Mouse (Mus musculus): ENCODE results near the gene Pde4b. TPM values are rescaled to one million over a fixed set of nuclear protein-coding genes. Genes with fewer than 3 reads are reported as not detected.

The Pde4b gene
- polyA plus RNA-seq, 1 experiment from 2014 or later, result 2.5 TPM

DNA sequence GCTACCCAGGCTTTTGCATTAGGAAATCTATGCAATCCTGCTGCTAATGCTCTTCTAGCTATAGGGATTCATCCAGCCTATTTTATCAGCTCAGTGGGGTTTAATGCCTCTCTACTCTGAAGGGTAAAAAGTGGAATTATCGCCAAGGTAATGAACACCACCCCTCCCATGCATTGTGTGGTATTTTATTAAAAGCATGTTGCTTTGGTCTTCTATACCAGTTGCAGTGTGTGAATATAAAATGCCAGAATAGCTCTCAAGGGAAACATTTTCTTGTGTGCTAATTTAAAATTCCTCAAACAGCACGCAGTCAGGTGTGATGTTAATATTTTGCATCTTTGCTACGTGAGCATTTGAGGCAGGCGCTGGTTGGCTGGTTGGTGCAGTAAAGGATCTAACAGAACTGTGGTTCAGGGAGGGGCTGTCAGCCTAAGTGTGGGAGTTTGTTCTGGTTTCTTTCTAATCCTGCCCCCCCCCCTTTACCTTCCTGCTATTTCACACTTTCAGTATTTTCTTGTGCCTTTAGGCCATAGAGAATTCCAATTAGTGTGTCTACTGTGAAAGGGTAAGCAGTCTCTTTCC is 259.7 kb downstream of the Pde4b start:
- no peak for TF ChIP-seq CTCF (IDR thresholded peaks at IDR 0.05)
- ChIA-PET CTCF (no interaction called here), POLR2A (no interaction called here)
- DNase-seq (ENCODE audit: low read depth, low spot score), result no peak
- no peak for ATAC-seq
- in situ Hi-C loops (cut with MboI; ENCODE audit: low pct_unique_long_range_greater_than_20kb), result no loop called here
- no peaks in the 10 kb centered on the region for H3K27me3 ChIP-seq

DNA sequence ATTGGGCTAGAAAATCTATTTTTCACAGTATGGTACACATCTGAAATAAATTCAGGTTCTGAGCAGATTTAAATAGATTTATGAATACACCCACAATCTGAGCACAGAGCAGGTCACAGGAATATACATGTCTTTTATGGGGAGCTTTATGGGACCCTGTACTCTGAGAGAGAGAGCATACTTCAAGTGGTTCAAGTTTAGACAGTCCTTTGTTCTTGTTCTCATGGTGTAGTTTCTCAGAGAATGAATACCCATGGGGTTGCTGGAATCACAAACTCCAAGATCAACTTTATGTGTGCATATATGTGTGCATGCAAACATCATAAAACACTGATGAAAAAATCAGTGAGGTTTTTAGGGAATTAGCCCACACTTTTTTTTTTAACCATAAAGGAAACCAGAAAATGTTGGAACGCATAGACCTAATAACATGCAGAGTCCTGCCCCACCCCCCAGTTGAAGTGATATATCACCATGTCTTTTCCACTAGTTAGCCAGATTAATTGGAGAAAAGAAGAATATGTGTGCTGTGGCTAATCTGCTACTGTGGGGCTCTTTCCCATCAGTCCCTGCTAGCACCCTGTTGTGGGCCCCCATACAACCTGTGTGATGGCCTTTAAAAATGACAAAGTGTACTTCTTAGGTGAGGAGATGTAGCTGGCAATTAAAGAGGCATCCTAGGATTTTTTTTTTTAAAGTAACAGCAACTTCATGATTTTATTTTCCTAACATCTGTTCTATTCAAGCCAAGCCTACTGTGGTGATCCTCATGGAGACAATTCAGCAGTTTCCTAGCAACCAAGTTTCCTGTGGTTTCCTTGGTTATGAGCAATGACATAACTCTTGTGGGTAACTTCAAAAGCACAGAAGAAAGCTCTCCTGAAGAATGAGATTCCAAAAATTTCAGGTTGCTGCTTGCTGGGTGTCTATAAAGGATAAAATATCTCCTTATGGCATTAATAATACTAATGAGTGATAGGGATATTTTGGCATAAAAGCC is 264.4 kb downstream of the Pde4b start:
- TF ChIP-seq CTCF (IDR thresholded peaks at IDR 0.05), result no peak
- ATAC-seq (no peak), DNase-seq (ENCODE audit: low read depth, low spot score) (no peak)
- CTCF ChIA-PET, result interaction anchor here (0.7 kb wide), 1 partner anchor 41 kb away, joined by 3 read pairs; no protein-coding TSS in a partner anchor
- H3K27me3 ChIP-seq, result no peaks in the 10 kb centered on the region
- in situ Hi-C loops (cut with MboI; ENCODE audit: low pct_unique_long_range_greater_than_20kb), result no loop called here
- POLR2A ChIA-PET, result no interaction called here

DNA sequence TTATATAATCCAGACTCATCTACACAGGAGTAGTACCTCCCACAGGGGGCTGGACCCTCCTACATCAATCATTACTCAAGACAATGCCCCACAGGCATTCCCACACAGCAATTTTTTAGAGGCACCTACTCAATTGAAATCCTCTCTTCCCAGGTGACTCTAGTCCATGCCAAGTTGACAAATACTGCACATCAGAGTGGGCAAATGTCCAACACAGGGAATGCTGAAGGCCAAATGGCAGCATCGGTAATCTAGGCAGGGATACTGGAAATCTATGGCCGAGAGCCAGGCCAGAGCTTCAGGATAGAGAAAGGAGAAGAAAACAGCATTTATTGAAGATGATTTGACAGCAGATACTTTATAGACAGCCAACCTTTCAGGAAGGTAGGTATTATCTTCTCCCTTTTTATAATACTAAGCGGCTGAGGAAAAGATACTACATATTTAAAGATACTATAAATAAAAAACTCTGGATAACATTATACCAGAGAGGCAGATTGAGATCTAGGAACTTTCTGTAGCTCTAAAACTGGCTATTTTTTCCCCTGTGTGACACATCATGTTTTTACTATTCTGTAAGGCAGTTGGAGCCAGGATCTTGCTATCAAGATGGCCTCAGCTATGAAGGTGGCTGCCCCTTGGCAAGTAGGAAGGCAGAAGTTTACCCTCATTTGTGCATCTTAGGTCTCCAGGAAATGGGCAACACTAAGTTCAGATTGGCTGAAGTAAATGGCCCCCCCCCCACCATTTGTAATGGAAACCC is 266.5 kb downstream of the Pde4b start:
- CTCF ChIA-PET, result no interaction called here
- DNase-seq (ENCODE audit: low read depth, low spot score), result no peak
- in situ Hi-C loops (cut with MboI; ENCODE audit: low pct_unique_long_range_greater_than_20kb), result no loop called here
- no peak for TF ChIP-seq CTCF (IDR thresholded peaks at IDR 0.05)
- POLR2A ChIA-PET, result no interaction called here
- ATAC-seq, result no peak
- no peaks in the 10 kb centered on the region for H3K27me3 ChIP-seq

DNA sequence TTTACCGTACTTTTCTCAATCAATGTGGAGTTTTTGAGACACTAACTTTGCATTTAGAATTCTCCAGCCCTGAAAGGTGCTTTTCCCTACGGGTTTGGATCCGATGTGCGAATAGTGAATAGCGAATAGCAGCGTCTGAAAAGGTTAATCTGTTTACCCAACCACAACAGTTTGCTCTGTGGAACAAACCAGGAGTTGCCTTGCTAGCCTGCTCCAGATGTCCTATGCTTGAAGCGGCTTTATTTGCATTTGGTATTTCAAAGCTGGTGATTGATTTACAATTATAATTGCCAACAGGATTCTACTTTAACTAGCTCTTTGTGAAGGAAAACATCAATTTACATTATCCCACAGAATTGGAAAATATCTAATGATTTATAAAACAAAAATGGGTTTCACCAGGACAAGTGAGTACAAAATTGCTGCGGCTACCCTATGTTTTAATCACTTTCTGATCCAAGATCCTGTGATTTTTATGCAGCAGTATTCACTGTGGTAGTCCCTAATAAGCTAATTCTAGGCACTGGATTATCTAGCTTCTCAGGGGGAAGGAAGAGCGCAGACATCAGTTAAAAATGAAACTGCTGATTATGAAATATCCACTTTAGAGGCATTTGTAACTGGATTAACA is 280.9 kb downstream of the Pde4b start:
- no peaks in the 10 kb centered on the region for H3K27me3 ChIP-seq
- CTCF ChIA-PET, result interaction anchor here (1.1 kb wide), 1 partner anchor 28 kb away, joined by 3 read pairs; no protein-coding TSS in a partner anchor
- in situ Hi-C loops (cut with MboI; ENCODE audit: low pct_unique_long_range_greater_than_20kb), result no loop called here
- DNase-seq (ENCODE audit: low read depth, low spot score), result no peak
- POLR2A ChIA-PET, result no interaction called here
- TF ChIP-seq CTCF (IDR thresholded peaks at IDR 0.05), result no peak
- no peak for ATAC-seq

DNA sequence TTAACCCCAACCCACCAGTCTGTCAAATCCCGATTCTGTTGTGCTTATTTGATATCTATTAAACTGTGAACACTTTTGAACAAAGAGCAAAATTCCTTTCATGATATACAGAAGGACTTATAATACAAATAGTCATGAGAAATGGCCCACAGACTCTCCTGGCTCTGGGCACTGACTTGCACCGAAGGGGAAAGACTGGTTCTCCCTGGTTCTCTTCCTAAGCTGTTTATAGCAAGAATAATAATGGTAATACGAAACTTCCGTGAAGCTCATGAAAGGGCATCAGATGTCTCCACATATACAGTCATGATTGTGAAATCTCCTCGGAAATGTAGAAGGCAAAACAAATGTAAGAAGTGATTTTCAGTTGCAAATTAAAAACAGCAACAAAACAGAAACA is 287.3 kb downstream of the Pde4b start:
- no peaks in the 10 kb centered on the region for H3K27me3 ChIP-seq
- no peak for TF ChIP-seq CTCF (IDR thresholded peaks at IDR 0.05)
- no peak for DNase-seq (ENCODE audit: low read depth, low spot score)
- POLR2A ChIA-PET, result no interaction called here
- CTCF ChIA-PET, result no interaction called here
- in situ Hi-C loops (cut with MboI; ENCODE audit: low pct_unique_long_range_greater_than_20kb), result no loop called here
- ATAC-seq, result no peak

DNA sequence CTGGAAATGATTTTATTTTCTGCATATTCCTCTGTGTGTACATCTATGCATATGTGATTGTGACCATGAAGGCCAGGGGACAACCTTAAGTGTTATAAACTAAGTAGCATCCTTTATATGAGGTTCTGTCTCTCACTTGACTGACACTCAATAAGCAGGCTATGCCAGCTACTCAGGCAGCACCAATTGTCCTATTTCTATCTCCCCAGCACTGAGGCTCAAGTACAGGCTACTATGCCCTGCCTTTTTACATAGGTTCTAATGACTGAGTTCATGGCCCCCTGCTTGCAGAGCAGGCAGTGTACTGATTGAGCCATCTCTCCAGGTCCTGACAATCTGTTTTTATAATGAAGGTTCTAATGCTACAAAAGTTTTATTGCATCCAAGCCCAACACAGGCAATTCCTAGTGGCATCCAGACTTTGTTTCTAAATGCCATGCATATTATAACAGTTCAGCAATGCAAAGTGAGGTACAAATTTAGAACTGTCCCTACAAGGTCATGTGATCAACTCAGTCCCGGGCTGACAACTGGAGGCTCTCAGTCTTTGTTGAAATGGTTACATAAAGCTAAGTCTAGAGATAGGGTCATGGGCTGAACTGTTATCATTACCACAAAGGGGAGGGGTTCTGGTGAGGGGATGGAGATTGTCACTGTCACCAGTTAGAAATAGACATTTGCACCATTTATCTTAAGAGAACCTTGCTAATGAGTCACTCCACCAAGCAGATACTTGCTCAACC is 295.6 kb downstream of the Pde4b start:
- POLR2A ChIA-PET, result no interaction called here
- TF ChIP-seq CTCF (IDR thresholded peaks at IDR 0.05), result no peak

DNA sequence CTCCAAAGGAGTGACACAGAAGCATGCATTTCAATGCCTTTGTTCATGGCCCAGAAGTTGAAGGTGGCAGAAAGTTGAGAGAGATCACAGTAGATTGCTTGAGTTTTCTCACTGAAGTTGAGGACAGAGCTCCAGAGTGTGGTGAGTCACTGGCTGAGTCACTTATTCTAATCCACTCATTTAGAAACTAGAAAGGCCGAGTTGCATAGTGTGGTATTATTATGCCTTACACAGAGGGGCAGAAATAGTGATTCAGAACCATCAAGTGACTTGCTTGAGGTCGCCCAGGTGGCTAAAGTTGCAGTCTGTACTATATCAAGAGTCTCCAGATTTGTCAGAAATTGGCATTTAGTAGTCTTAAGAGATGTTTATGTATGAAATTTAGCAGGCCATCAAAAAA is 306.3 kb downstream of the Pde4b start:
- in situ Hi-C loops (cut with MboI; ENCODE audit: low pct_unique_long_range_greater_than_20kb), result no loop called here
- ChIA-PET POLR2A (no interaction called here), CTCF (no interaction called here)

More for the DNA sequence above, 295.6 kb downstream of the Pde4b start:
- no peaks in the 10 kb centered on the region for H3K27me3 ChIP-seq
- DNase-seq (ENCODE audit: low read depth, low spot score) (no peak), ATAC-seq (no peak)
- in situ Hi-C loops (cut with MboI; ENCODE audit: low pct_unique_long_range_greater_than_20kb), result no loop called here
- CTCF ChIA-PET, result no interaction called here

DNA sequence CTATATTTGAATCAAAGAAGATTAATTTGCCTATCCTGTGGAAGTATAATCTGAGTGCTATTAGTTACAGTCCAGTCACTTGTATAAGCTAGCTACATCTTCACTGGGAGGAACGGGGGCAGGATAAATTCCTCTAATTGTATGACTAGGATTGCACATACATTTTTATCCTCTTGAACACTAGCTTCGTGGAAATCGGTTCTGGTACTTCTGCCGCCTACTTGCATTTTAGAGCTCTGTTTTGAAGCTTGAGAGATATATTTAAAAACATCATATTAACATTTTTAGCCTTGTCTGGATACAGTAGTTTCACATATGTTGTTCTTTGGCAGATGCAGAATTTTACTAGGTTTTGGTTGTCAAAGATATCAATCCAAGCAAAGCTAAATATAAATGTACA is 310.0 kb downstream of the Pde4b start:
- in situ Hi-C loops (cut with MboI; ENCODE audit: low pct_unique_long_range_greater_than_20kb), result no loop called here
- DNase-seq (ENCODE audit: low read depth, low spot score) (no peak), ATAC-seq (no peak)
- no peaks in the 10 kb centered on the region for H3K27me3 ChIP-seq
- CTCF ChIA-PET, result interaction anchor here (1.2 kb wide), 1 partner anchor 29 kb away, joined by 3 read pairs; no protein-coding TSS in a partner anchor
- no peak for TF ChIP-seq CTCF (IDR thresholded peaks at IDR 0.05)
- POLR2A ChIA-PET, result no interaction called here

More for the DNA sequence above, 306.3 kb downstream of the Pde4b start:
- peak; percentile 51 for ATAC-seq
- DNase-seq (ENCODE audit: low read depth, low spot score), result no peak
- TF ChIP-seq CTCF (IDR thresholded peaks at IDR 0.05), result no peak
- no peaks in the 10 kb centered on the region for H3K27me3 ChIP-seq

DNA sequence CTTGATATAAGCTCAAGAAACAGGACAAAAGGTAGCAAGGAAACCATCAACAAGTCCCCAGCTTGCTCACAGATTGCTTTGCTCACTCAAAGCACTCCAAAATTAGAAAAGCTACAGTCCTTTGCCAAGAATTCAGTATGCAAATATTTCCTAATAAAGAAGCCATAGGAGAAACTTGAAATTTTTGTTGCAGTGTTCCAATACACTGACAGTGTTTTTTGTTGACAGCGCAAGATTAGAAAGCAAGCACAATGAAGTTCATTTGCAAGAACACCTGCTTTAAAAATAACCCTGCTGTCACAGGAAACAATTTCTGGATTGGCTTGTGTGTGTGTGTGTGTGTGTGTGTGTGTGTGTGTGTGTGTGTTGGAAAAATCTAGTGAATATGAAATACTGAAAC is 311.2 kb downstream of the Pde4b start:
- POLR2A ChIA-PET, result no interaction called here
- TF ChIP-seq CTCF (IDR thresholded peaks at IDR 0.05), result no peak
- ATAC-seq, result no peak
- in situ Hi-C loops (cut with MboI; ENCODE audit: low pct_unique_long_range_greater_than_20kb), result no loop called here
- CTCF ChIA-PET, result no interaction called here
- no peaks in the 10 kb centered on the region for H3K27me3 ChIP-seq
- DNase-seq (ENCODE audit: low read depth, low spot score), result no peak

DNA sequence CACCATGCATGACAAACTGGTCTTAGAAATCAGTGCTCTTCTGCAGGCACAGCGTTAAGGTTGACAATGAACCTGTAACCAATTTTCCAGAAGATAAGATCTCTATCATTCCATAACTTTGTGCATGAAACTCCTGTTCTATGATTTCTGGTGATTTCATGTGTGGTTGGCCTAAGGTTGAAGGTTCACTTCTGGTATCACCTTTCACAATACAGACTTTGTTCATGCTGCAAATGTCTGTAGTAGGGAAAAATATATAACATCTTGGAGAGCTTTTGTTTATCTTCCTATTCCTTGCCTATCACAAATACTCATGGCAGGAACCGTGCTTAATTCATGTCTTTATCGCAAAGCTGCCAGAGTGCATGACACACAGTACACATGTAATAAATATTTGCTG is 319.5 kb downstream of the Pde4b start:
- H3K27me3 ChIP-seq, result no peaks in the 10 kb centered on the region
- ATAC-seq, result no peak
- POLR2A ChIA-PET, result interaction anchor here (0.6 kb wide), 1 partner anchor 186 kb away, joined by 3 read pairs; no protein-coding TSS in a partner anchor
- in situ Hi-C loops (cut with MboI; ENCODE audit: low pct_unique_long_range_greater_than_20kb), result no loop called here
- no peak for DNase-seq (ENCODE audit: low read depth, low spot score)
- CTCF ChIA-PET, result no interaction called here
- TF ChIP-seq CTCF (IDR thresholded peaks at IDR 0.05), result no peak
